Mouse (Mus musculus): ENCODE results near the gene Shc4. TPM values are rescaled to one million over a fixed set of nuclear protein-coding genes. Genes with fewer than 3 reads are reported as not detected.

Shc4 gene
- polyA plus RNA-seq, 1 experiment from 2014 or later, result 1.8 TPM

- Histone ChIP-seq H3K36me3 (no peaks in the 10 kb centered on the region), H3K4me1 (peaks cover 21% of the 10 kb centered on the region), H3K4me3 (no peak overlapping the region), H3K27me3 (no peaks in the 10 kb centered on the region), H3K27ac (no peak overlapping the region), H3K9ac (no peak overlapping the region), H3K9me3 (no peaks in the 10 kb centered on the region), H3K4me2 (no peak overlapping the region)
- 68% methylated on average over 4 of the region's 4 CpGs for whole genome bisulfite sequencing
- no peak for ATAC-seq (ENCODE audit: insufficient number of reproducible peaks, low FRiP score, low TSS enrichment, low read depth)
Measured at GRCm38 (mm10) chr2:125626536-125626935, 97.4 kb downstream of the Shc4 start.

GRCm38 (mm10) chr2:125624837-125625351 lies 99.1 kb downstream of the Shc4 start, which contains the start of gene Cep152:
Gene Cep152 (minus strand): TSS chr2:125625113.
- peak within 1 kb of the TSS; percentile 57; the same call in 1 of the 2 replicates for H3K27ac ChIP-seq
- H3K36me3 ChIP-seq, result peaks cover under 1% of the 10 kb centered on the region; the same call in 1 of the 2 replicates
- WGBS, result 2% methylated on average over 49 of the region's 50 CpGs
- H3K4me3 ChIP-seq, result peak within 1 kb of the TSS; percentile 73
- ATAC-seq (ENCODE audit: insufficient number of reproducible peaks, low FRiP score, low TSS enrichment, low read depth), result peak; percentile 98
- no peaks in the 10 kb centered on the region for H3K27me3 ChIP-seq
- H3K9me3 ChIP-seq, result no peaks in the 10 kb centered on the region
- peak within 1 kb of the TSS; percentile 76 for H3K9ac ChIP-seq
- H3K4me1 ChIP-seq, result peaks cover 21% of the 10 kb centered on the region
- H3K4me2 ChIP-seq, result peak within 1 kb of the TSS; percentile 63

- no peak for ATAC-seq (ENCODE audit: insufficient number of reproducible peaks, low FRiP score, low TSS enrichment, low read depth)
- H3K4me2 ChIP-seq, result peak overlapping the region; percentile 63
- H3K9ac ChIP-seq, result peak overlapping the region; percentile 76
- H3K36me3 ChIP-seq, result peaks cover 8% of the 10 kb centered on the region
- H3K27me3 ChIP-seq, result no peaks in the 10 kb centered on the region
- peaks cover 21% of the 10 kb centered on the region for H3K4me1 ChIP-seq
- H3K9me3 ChIP-seq, result no peaks in the 10 kb centered on the region
- H3K4me3 ChIP-seq, result peak overlapping the region; percentile 73
- WGBS, result 8% methylated on average over 9 of the region's 9 CpGs
- H3K27ac ChIP-seq, result no peak overlapping the region
Measured at GRCm38 (mm10) chr2:125624127-125624685, 99.7 kb downstream of the Shc4 start.

GRCm38 (mm10) chr2:125623211-125623610 lies 100.7 kb downstream of the Shc4 start:
- no peaks in the 10 kb centered on the region for H3K27me3 ChIP-seq
- no peak overlapping the region for H3K27ac ChIP-seq
- H3K4me2 ChIP-seq, result no peak overlapping the region
- H3K36me3 ChIP-seq, result peaks cover 14% of the 10 kb centered on the region
- no peaks in the 10 kb centered on the region for H3K9me3 ChIP-seq
- WGBS, result 91% methylated on average over 15 of the region's 15 CpGs
- H3K4me3 ChIP-seq, result no peak overlapping the region
- no peak for ATAC-seq (ENCODE audit: insufficient number of reproducible peaks, low FRiP score, low TSS enrichment, low read depth)
- no peak overlapping the region for H3K9ac ChIP-seq
- H3K4me1 ChIP-seq, result peaks cover 21% of the 10 kb centered on the region

- Histone ChIP-seq H3K4me3 (no peak overlapping the region), H3K9ac (no peak overlapping the region), H3K36me3 (peaks cover 37% of the 10 kb centered on the region), H3K27ac (no peak overlapping the region), H3K27me3 (no peaks in the 10 kb centered on the region), H3K4me1 (peaks cover 16% of the 10 kb centered on the region), H3K4me2 (no peak overlapping the region), H3K9me3 (no peaks in the 10 kb centered on the region)
- 43% methylated on average over 25 of the region's 25 CpGs for WGBS
- ATAC-seq (ENCODE audit: insufficient number of reproducible peaks, low FRiP score, low TSS enrichment, low read depth), result no peak
Measured at GRCm38 (mm10) chr2:125620213-125620907, 103.6 kb downstream of the Shc4 start.

- Histone ChIP-seq H3K4me2 (no peak overlapping the region), H3K36me3 (peaks cover 66% of the 10 kb centered on the region), H3K4me3 (no peak overlapping the region), H3K27ac (no peak overlapping the region), H3K9me3 (no peaks in the 10 kb centered on the region), H3K27me3 (no peaks in the 10 kb centered on the region), H3K9ac (no peak overlapping the region), H3K4me1 (no peaks in the 10 kb centered on the region)
- WGBS, result 82% methylated on average over 8 of the region's 8 CpGs
- ATAC-seq (ENCODE audit: insufficient number of reproducible peaks, low FRiP score, low TSS enrichment, low read depth), result no peak
Measured at GRCm38 (mm10) chr2:125615858-125616424, 108.0 kb downstream of the Shc4 start.

GRCm38 (mm10) chr2:125615440-125615839 lies 108.5 kb downstream of the Shc4 start:
- no peak overlapping the region for H3K4me2 ChIP-seq
- WGBS, result 96% methylated on average over 7 of the region's 7 CpGs
- no peak overlapping the region for H3K9ac ChIP-seq
- H3K36me3 ChIP-seq, result peaks cover 68% of the 10 kb centered on the region
- ATAC-seq (ENCODE audit: insufficient number of reproducible peaks, low FRiP score, low TSS enrichment, low read depth), result no peak
- no peak overlapping the region for H3K4me3 ChIP-seq
- no peaks in the 10 kb centered on the region for H3K9me3 ChIP-seq
- no peaks in the 10 kb centered on the region for H3K4me1 ChIP-seq
- no peaks in the 10 kb centered on the region for H3K27me3 ChIP-seq
- no peak overlapping the region for H3K27ac ChIP-seq

GRCm38 (mm10) chr2:125606220-125606845 lies 117.6 kb downstream of the Shc4 start:
- H3K27ac ChIP-seq, result no peak overlapping the region
- peaks cover 5% of the 10 kb centered on the region; the same call in 1 of the 2 replicates for H3K4me1 ChIP-seq
- H3K4me2 ChIP-seq, result no peak overlapping the region
- no peaks in the 10 kb centered on the region for H3K9me3 ChIP-seq
- WGBS, result 75% methylated on average over 17 of the region's 17 CpGs
- H3K9ac ChIP-seq, result no peak overlapping the region
- peaks cover 40% of the 10 kb centered on the region for H3K36me3 ChIP-seq
- H3K4me3 ChIP-seq, result no peak overlapping the region
- ATAC-seq (ENCODE audit: insufficient number of reproducible peaks, low FRiP score, low TSS enrichment, low read depth), result no peak
- H3K27me3 ChIP-seq, result no peaks in the 10 kb centered on the region

GRCm38 (mm10) chr2:125604646-125605045 lies 119.3 kb downstream of the Shc4 start:
- no peak overlapping the region for H3K9ac ChIP-seq
- H3K4me1 ChIP-seq, result peaks cover 5% of the 10 kb centered on the region; the same call in 1 of the 2 replicates
- no peaks in the 10 kb centered on the region for H3K9me3 ChIP-seq
- no peak overlapping the region for H3K4me2 ChIP-seq
- no peak overlapping the region for H3K4me3 ChIP-seq
- H3K36me3 ChIP-seq, result peaks cover 36% of the 10 kb centered on the region
- WGBS, result 72% methylated on average over 7 of the region's 7 CpGs
- no peak for ATAC-seq (ENCODE audit: insufficient number of reproducible peaks, low FRiP score, low TSS enrichment, low read depth)
- no peaks in the 10 kb centered on the region for H3K27me3 ChIP-seq
- no peak overlapping the region for H3K27ac ChIP-seq

GRCm38 (mm10) chr2:125602970-125603369 lies 121.0 kb downstream of the Shc4 start:
- WGBS, result 45% methylated on average over 3 of the region's 3 CpGs
- no peaks in the 10 kb centered on the region for H3K27me3 ChIP-seq
- no peak overlapping the region for H3K27ac ChIP-seq
- H3K4me2 ChIP-seq, result no peak overlapping the region
- peaks cover 5% of the 10 kb centered on the region; the same call in 1 of the 2 replicates for H3K4me1 ChIP-seq
- H3K9me3 ChIP-seq, result no peaks in the 10 kb centered on the region
- ATAC-seq (ENCODE audit: insufficient number of reproducible peaks, low FRiP score, low TSS enrichment, low read depth), result no peak
- H3K4me3 ChIP-seq, result no peak overlapping the region
- H3K36me3 ChIP-seq, result peaks cover 35% of the 10 kb centered on the region
- H3K9ac ChIP-seq, result no peak overlapping the region

GRCm38 (mm10) chr2:125598958-125599357 lies 125.0 kb downstream of the Shc4 start:
- Histone ChIP-seq H3K27ac (no peak overlapping the region), H3K27me3 (no peaks in the 10 kb centered on the region), H3K4me2 (no peak overlapping the region), H3K9me3 (no peaks in the 10 kb centered on the region), H3K36me3 (peaks cover 44% of the 10 kb centered on the region), H3K4me1 (peaks cover 5% of the 10 kb centered on the region; the same call in 1 of the 2 replicates), H3K4me3 (no peak overlapping the region), H3K9ac (no peak overlapping the region)
- 71% methylated on average over 4 of the region's 4 CpGs for WGBS
- no peak for ATAC-seq (ENCODE audit: insufficient number of reproducible peaks, low FRiP score, low TSS enrichment, low read depth)

All from limb, embryonic 15.5 days (tissue).